Mouse (Mus musculus) midbrain, embryonic 12.5 days (tissue): ENCODE measurements at regions not wholly inside any gene's neighbourhood (a gene's known extent, or its start where the extent isn't known, plus 50 kb on each side); places are given as distances from the start of the nearest gene placed in this dataset.

Experiments used
- ATAC-seq: fragments of 200-750 bp; cut with Nextera tagmentation; 2 replicates; pipeline ENCODE4 v1.8.0; 2017; ENCODE audit warnings: low read depth, moderate TSS enrichment, moderate library complexity; ENCODE audit not compliant: low FRiP score
- H3K27ac ChIP-seq: fragments of 300-500 bp; sonication (generic); replicated peaks from 2 replicates; pipeline ENCODE4 v1.5.1; 2016; ENCODE audit warnings: mild to moderate bottlenecking
- H3K27me3 ChIP-seq: fragments of 300-500 bp; sonication (generic); 2 replicates; pipeline ENCODE4 v1.6.1; 2016; ENCODE audit warnings: mild to moderate bottlenecking
- H3K36me3 ChIP-seq: fragments of 300-500 bp; sonication (generic); 2 replicates; pipeline ENCODE4 v1.6.1; 2016
- H3K4me1 ChIP-seq: fragments of 300-500 bp; sonication (generic); 2 replicates; pipeline ENCODE4 v1.6.1; 2016
- H3K4me2 ChIP-seq: fragments of 300-500 bp; sonication (generic); replicated peaks from 2 replicates; pipeline ENCODE4 v1.6.1; 2016; ENCODE audit warnings: mild to moderate bottlenecking, moderate library complexity
- H3K4me3 ChIP-seq: fragments of 300-500 bp; sonication (generic); 2 replicates; pipeline ENCODE4 v1.5.1; 2016; ENCODE audit warnings: mild to moderate bottlenecking
- H3K9ac ChIP-seq: fragments of 300-500 bp; sonication (generic); replicated peaks from 2 replicates; pipeline ENCODE4 v1.6.1; 2016; ENCODE audit warnings: mild to moderate bottlenecking, moderate library complexity
- H3K9me3 ChIP-seq: fragments of 300-500 bp; sonication (generic); 2 replicates; pipeline ENCODE4 v1.6.1; 2016; ENCODE audit warnings: mild to moderate bottlenecking
- WGBS: fragments of 180-500 bp; shearing (Covaris S2); methylation state at CpG from one replicate; pipeline ENCODE4 v1.1.7; 2016; 5-methylcytosine and 5-hydroxymethylcytosine counted together

DNA sequence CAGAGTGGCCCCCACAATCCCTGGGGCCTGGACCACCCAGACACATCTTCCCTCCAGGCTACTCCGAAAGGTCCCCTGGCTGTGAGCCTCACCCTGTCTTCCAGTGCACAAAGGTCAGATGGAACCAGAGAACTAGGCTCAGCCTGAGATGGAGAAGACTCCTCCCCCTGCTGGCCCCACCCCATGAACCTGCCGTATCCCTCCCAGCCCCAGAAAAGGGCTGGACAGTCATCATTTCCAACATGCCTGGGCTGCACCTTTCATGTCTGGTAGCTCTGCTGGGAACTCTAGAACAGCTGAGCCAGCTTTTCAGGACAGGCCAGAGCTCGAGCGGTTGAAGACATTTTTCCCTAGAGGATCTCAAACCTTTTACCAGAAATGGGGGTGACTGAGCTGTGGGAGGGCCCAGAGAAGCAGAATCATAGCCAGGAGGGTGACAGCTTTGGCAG, 77.8 kb downstream of the Zfp36l1 start:
- H3K9me3 ChIP-seq = no peaks in the 10 kb centered on the region
- H3K9ac ChIP-seq = no peak overlapping the region
- H3K4me3 ChIP-seq = no peak overlapping the region
- WGBS = 69% methylated on average over 4 of the region's 4 CpGs
- ATAC-seq = no peak
- no peak overlapping the region for H3K27ac ChIP-seq
- 0 out of 2 replicates have a peak, but pooled peaks cover 3% of the 10 kb centered on the region for H3K4me1 ChIP-seq
- H3K36me3 ChIP-seq = no peaks in the 10 kb centered on the region
- no peak overlapping the region for H3K4me2 ChIP-seq
- H3K27me3 ChIP-seq = no peaks in the 10 kb centered on the region; the same call in 1 of the 2 replicates

DNA sequence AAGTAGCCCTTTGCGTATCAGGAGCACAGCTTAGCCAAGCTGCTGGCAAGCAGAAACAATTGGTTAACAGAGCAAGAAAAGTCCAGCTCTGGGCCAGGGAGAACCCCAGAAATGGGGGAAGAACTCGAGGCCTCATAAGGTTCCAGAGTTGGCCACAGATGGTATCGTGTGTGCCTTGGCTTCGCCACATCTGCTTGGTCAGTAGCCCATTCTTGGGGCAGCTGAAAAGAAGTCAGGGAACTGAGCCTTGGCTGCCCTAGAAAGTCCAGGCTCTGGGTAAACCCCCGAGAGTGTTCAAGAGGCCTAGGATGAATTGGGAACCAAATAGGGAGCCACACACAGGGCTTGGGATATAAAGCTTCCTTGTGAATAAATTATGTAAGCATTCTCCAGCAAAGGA, 78.7 kb downstream of the Zfp36l1 start:
- no peaks in the 10 kb centered on the region for H3K4me1 ChIP-seq
- no peak overlapping the region for H3K4me3 ChIP-seq
- ATAC-seq = no peak
- no peaks in the 10 kb centered on the region; the same call in 1 of the 2 replicates for H3K27me3 ChIP-seq
- H3K4me2 ChIP-seq = no peak overlapping the region
- WGBS = 95% methylated on average over 5 of the region's 5 CpGs
- no peak overlapping the region for H3K9ac ChIP-seq
- no peaks in the 10 kb centered on the region for H3K36me3 ChIP-seq
- no peaks in the 10 kb centered on the region for H3K9me3 ChIP-seq
- H3K27ac ChIP-seq = no peak overlapping the region

- H3K4me3 ChIP-seq = no peak overlapping the region
- H3K27ac ChIP-seq = no peak overlapping the region
- no peaks in the 10 kb centered on the region; the same call in 1 of the 2 replicates for H3K27me3 ChIP-seq
- no peak overlapping the region for H3K4me2 ChIP-seq
- no peak overlapping the region for H3K9ac ChIP-seq
- WGBS = 78% methylated on average over 3 of the region's 3 CpGs
- H3K9me3 ChIP-seq = no peaks in the 10 kb centered on the region
- H3K36me3 ChIP-seq = no peaks in the 10 kb centered on the region
- no peak for ATAC-seq
- H3K4me1 ChIP-seq = no peaks in the 10 kb centered on the region
Observed at GRCm38 (mm10) chr12:80032520-80032919, 80.3 kb downstream of the Zfp36l1 start.

DNA sequence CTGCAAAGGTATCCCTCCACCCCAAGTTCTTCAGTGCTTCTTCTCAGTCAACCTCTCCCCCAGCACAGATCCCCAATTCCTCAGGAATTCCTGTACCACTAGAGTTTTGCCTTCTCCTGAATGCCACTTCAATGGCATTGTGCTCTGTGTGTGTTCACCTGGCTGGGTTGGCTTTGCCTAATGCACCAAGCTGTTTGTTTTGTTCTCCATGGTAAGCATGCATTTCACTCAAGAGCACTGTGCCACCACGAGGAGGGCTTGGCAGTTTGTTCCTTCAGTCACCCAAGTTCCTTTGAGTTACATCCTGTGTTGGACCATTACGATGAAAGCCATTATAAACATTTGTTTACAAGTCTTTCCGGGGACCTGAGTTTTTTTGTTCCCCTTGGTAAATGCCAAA, 84.5 kb downstream of the Zfp36l1 start:
- H3K4me2 ChIP-seq = no peak overlapping the region
- H3K4me1 ChIP-seq = peaks cover 12% of the 10 kb centered on the region
- H3K27ac ChIP-seq = no peak overlapping the region
- 83% methylated on average over 3 of the region's 3 CpGs for WGBS
- no peaks in the 10 kb centered on the region for H3K9me3 ChIP-seq
- ATAC-seq = no peak
- no peaks in the 10 kb centered on the region for H3K27me3 ChIP-seq
- H3K36me3 ChIP-seq = no peaks in the 10 kb centered on the region
- no peak overlapping the region for H3K9ac ChIP-seq
- no peak overlapping the region for H3K4me3 ChIP-seq

GRCm38 (mm10) chr12:80023107-80024078, 89.4 kb downstream of the Zfp36l1 start:
- WGBS = 8% methylated on average over 16 of the region's 18 CpGs
- Histone ChIP-seq H3K4me3 (0 out of 2 replicates have a peak overlapping the region, but pooled peaks have one; percentile 4), H3K4me1 (peaks cover 45% of the 10 kb centered on the region), H3K27me3 (no peaks in the 10 kb centered on the region), H3K27ac (peak overlapping the region; percentile 86), H3K36me3 (no peaks in the 10 kb centered on the region), H3K9ac (peak overlapping the region; percentile 31), H3K4me2 (peak overlapping the region; percentile 47), H3K9me3 (no peaks in the 10 kb centered on the region)
- ATAC-seq = peak; percentile 83

DNA sequence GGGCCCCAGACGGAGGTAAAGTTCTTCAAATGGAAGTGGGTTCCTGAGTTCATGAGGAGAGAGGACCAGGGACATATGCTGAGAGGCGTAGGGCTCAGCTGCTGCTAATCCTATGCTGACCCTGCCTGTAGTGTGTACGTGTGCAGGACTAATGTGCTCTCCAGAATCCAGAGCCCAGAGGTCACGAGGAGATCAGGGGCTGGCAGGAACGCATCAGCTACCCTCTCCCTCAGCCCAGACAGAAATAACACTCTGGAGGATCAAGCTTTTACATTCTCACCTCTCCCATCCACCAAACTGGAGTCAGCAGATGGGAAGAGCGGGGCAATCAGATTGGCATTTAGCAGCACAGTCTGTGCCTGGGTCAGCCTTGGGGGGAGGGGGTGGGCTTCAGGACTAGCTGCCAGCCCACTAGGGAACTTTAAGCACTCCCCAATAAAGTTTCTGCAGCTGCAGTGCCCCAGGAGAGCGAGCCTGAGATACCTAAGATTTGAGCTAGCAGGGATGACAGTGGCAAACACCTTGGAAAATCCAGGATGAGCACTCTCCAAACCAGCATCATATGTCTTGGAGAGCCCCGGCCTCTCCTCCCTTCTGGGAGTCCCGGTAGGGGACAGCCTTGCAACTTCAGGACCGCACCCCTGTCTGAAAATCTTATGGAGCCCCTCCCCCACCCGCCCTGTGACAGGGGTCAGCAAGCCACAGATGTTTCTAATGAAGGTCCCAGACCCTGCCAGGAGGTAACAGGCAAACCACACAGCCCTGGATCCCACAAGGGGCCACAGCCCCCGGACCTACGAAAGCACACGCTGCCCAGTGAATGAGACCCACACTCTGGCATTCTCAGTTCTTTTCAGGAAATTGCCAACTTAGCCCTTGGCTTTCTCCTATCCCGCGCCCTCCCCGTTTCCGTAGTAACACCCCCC, 90.4 kb downstream of the Zfp36l1 start:
- peak; percentile 53 for ATAC-seq
- H3K9me3 ChIP-seq = no peaks in the 10 kb centered on the region
- peaks cover 45% of the 10 kb centered on the region for H3K4me1 ChIP-seq
- no peaks in the 10 kb centered on the region for H3K36me3 ChIP-seq
- peak overlapping the region; percentile 31 for H3K9ac ChIP-seq
- 0 out of 2 replicates have a peak overlapping the region, but pooled peaks have one; percentile 4 for H3K4me3 ChIP-seq
- no peaks in the 10 kb centered on the region for H3K27me3 ChIP-seq
- 3% methylated on average over 18 of the region's 18 CpGs for WGBS
- H3K27ac ChIP-seq = peak overlapping the region; percentile 86
- peak overlapping the region; percentile 47 for H3K4me2 ChIP-seq

DNA sequence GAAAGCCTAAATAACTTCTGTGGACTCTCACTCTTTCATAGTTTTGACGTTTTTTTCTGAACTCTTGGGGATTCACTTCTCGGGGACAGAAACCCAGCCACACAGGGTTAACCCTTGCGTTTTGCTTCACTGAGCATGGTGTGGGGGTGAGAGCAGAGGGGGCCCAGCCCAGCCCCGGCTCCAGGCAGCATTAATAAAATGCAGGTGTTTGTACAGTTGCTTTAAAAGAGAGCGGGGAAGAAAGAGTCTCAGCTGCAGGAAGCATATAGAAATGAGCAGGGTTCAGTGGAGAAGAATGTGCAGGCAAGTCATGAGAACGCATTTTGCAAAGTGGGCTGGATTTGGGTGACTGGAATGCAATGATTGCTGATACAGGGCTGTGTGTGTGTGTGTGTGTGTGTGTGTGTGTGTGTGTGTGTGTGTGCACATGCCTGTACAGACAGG, 91.8 kb downstream of the Zfp36l1 start:
- WGBS = 2% methylated on average over 6 of the region's 6 CpGs
- Histone ChIP-seq H3K4me3 (peak overlapping the region; percentile 10; the same call in 1 of the 2 replicates), H3K27me3 (no peaks in the 10 kb centered on the region), H3K36me3 (no peaks in the 10 kb centered on the region), H3K9ac (peak overlapping the region; percentile 29; the same call in 1 of the 2 replicates), H3K4me1 (peaks cover 45% of the 10 kb centered on the region), H3K9me3 (no peaks in the 10 kb centered on the region), H3K27ac (peak overlapping the region; percentile 86), H3K4me2 (peak overlapping the region; percentile 47)
- ATAC-seq = peak; percentile 41; the same call in 1 of the 2 replicates

DNA sequence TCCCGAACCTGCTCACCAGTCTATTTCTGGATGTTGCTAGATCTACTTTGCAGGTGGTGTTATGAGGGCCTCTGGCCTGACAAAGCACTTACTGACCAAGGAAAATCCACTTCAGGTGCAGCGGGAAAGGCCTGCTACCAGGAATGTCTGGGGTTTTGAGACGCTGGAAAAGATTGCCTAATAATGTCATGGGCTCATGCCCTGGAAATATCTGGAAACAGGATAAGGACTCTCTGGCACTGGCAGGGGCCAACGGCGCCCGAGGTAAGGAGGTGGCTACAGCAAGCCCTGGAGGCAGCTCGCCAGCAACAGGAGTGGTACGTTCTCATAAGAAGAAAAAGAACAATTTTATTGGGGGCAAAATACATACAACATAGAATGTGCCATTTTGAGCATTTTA, 94.7 kb downstream of the Zfp36l1 start:
- 0 out of 2 replicates have a peak, but pooled peaks cover 3% of the 10 kb centered on the region for H3K27me3 ChIP-seq

DNA sequence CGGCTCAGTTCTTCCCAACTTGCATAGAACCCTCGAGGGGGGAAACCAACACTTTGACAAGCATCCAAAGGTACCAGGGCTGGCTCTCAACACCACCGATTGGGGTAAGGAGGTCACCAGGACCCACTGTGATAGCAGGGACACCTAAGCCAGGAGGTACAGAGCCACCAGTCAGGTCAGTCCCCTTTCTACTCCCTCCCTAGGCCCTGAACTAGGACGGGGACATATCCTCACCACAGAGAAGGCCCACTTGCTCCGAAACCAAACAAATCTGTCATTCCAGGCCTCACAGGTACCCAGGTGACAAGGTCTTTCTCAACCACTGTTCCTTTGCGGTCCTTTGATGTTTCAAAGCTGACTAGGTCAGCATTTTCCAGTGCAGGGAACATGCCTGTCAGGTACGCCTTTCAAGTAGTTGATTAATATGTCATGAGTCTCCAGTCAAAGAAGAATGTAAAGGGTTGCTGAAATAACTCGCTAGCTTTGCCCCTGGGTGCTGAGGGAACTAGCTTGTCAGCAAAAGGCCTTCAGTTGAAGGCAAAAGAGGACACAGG, 95.4 kb downstream of the Zfp36l1 start:
- WGBS = 89% methylated on average over 8 of the region's 8 CpGs
- H3K27me3 ChIP-seq = 0 out of 2 replicates have a peak, but pooled peaks cover 3% of the 10 kb centered on the region
- H3K4me2 ChIP-seq = no peak overlapping the region
- H3K4me3 ChIP-seq = no peak overlapping the region
- no peak for ATAC-seq
- no peak overlapping the region for H3K27ac ChIP-seq
- H3K4me1 ChIP-seq = peaks cover 36% of the 10 kb centered on the region
- no peaks in the 10 kb centered on the region for H3K36me3 ChIP-seq
- no peak overlapping the region for H3K9ac ChIP-seq
- H3K9me3 ChIP-seq = no peaks in the 10 kb centered on the region

More for the DNA sequence above, 94.7 kb downstream of the Zfp36l1 start:
- Histone ChIP-seq H3K36me3 (no peaks in the 10 kb centered on the region), H3K9ac (no peak overlapping the region), H3K27ac (no peak overlapping the region), H3K4me1 (peaks cover 42% of the 10 kb centered on the region), H3K9me3 (no peaks in the 10 kb centered on the region), H3K4me3 (no peak overlapping the region), H3K4me2 (no peak overlapping the region)
- WGBS = 86% methylated on average over 8 of the region's 8 CpGs
- ATAC-seq = no peak

DNA sequence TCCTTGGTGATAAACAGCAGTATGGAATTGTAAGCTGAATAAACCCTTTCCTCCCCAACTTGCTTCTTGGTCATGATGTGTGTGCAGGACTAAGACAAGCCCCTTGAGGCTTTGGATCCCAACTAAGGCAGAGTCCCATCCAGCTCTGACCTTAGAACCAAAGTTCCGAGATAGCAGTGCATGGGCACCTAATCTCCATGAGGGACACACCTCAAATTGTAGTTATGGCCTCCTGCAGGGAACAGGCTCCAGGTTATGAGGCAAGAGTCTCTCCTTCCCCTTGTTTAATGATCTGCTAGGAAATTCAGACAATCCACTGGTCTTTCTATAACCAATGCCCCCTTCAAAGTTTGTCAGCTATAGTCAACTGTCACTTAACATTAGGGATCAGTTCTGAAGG, 96.9 kb downstream of the Zfp36l1 start:
- Histone ChIP-seq H3K4me3 (no peak overlapping the region), H3K9ac (no peak overlapping the region), H3K4me2 (no peak overlapping the region), H3K27ac (no peak overlapping the region), H3K4me1 (peaks cover 21% of the 10 kb centered on the region), H3K27me3 (0 out of 2 replicates have a peak, but pooled peaks cover 3% of the 10 kb centered on the region), H3K9me3 (no peaks in the 10 kb centered on the region), H3K36me3 (no peaks in the 10 kb centered on the region)
- WGBS = 87% methylated on average over 1 of the region's 1 CpGs
- ATAC-seq = no peak

GRCm38 (mm10) chr12:80014598-80014983, 98.2 kb downstream of the Zfp36l1 start:
- peak overlapping the region; percentile 34 for H3K4me2 ChIP-seq

More at GRCm38 (mm10) chr12:80014598-80014983, 98.2 kb downstream of the Zfp36l1 start:
- Histone ChIP-seq H3K9ac (no peak overlapping the region), H3K4me3 (no peak overlapping the region), H3K36me3 (no peaks in the 10 kb centered on the region), H3K4me1 (peaks cover 12% of the 10 kb centered on the region), H3K9me3 (no peaks in the 10 kb centered on the region), H3K27ac (peak overlapping the region; percentile 74), H3K27me3 (0 out of 2 replicates have a peak, but pooled peaks cover 3% of the 10 kb centered on the region)
- 68% methylated on average over 7 of the region's 7 CpGs for WGBS
- ATAC-seq = no peak
